Mouse (Mus musculus): Measurements from ENCODE around the gene Nosip. TPM values are rescaled to one million over a fixed set of nuclear protein-coding genes. Genes with fewer than 3 reads are reported as not detected.
A peak's percentile ranks its signal among the peaks of the same experiment; 100 is the strongest.

The Nosip gene
- polyA plus RNA-seq, 1 experiment from 2014 or later: 58.9 TPM

- ATAC-seq (replicated peaks; ENCODE audit: insufficient number of reproducible peaks, low FRiP score, low TSS enrichment): 0 out of 2 replicates have a peak, but pooled peaks have one; percentile 35
- no peak overlapping the region for H3K4me3 ChIP-seq (ENCODE audit: low read depth, low read length)
- peak overlapping the region; percentile 56; the same call in 1 of the 2 replicates for H3K9ac ChIP-seq (ENCODE audit: low read depth, low read length)
- 45% methylated on average over 4 of the region's 4 CpGs for WGBS (ENCODE audit: insufficient replicate concordance)
- H3K4me2 ChIP-seq: peak overlapping the region; percentile 22; the same call in 1 of the 2 replicates
- peaks cover 13% of the 10 kb centered on the region for H3K4me1 ChIP-seq (ENCODE audit: control insufficient read depth, insufficient read depth, low read length)
- peak overlapping the region; percentile 82 for H3K27ac ChIP-seq (ENCODE audit: low read depth, low read length)
- H3K27me3 ChIP-seq (ENCODE audit: control insufficient read depth, insufficient read depth, low read length): no peaks in the 10 kb centered on the region
- no peaks in the 10 kb centered on the region for H3K9me3 ChIP-seq (replicated peaks; ENCODE audit: control insufficient read depth, low read length)
- H3K36me3 ChIP-seq (ENCODE audit: control insufficient read depth, insufficient read depth, low read length): peaks cover 8% of the 10 kb centered on the region
These were observed 13.2 kb downstream of the Nosip start for GRCm38 (mm10) chr7:45075405-45075804.

DNA sequence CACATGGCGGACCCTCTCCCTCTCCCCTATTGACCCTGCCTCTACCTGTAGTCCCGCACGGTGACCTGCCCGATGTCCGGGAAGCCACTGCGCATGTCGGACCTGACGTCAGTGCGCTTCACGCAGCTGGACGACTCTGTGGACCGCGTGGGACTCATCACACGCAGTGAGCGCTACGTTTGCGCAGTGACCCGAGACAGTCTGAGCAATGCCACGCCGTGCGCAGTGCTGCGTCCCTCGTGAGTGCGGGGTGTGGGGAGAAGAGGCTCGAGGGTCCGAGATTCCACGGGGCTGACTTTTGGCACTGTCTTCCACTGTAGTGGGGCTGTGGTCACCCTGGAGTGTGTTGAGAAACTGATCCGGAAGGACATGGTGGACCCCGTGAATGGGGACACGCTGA, 14.3 kb downstream of the Nosip start:
- WGBS (ENCODE audit: insufficient replicate concordance): 85% methylated on average over 30 of the region's 30 CpGs
- no peak for ATAC-seq (replicated peaks; ENCODE audit: insufficient number of reproducible peaks, low FRiP score, low TSS enrichment)
- Histone ChIP-seq H3K27me3 (ENCODE audit: control insufficient read depth, insufficient read depth, low read length) (no peaks in the 10 kb centered on the region), H3K9me3 (replicated peaks; ENCODE audit: control insufficient read depth, low read length) (no peaks in the 10 kb centered on the region; the same call in 1 of the 2 replicates), H3K4me3 (ENCODE audit: low read depth, low read length) (no peak overlapping the region), H3K27ac (ENCODE audit: low read depth, low read length) (peak overlapping the region; percentile 82; the same call in 1 of the 2 replicates), H3K4me1 (ENCODE audit: control insufficient read depth, insufficient read depth, low read length) (peaks cover 13% of the 10 kb centered on the region), H3K9ac (ENCODE audit: low read depth, low read length) (no peak overlapping the region), H3K36me3 (ENCODE audit: control insufficient read depth, insufficient read depth, low read length) (peaks cover 8% of the 10 kb centered on the region), H3K4me2 (no peak overlapping the region)

GRCm38 (mm10) chr7:45077322-45077721, 15.1 kb downstream of the Nosip start:
- Histone ChIP-seq H3K27ac (ENCODE audit: low read depth, low read length) (no peak overlapping the region), H3K9ac (ENCODE audit: low read depth, low read length) (no peak overlapping the region), H3K9me3 (replicated peaks; ENCODE audit: control insufficient read depth, low read length) (no peaks in the 10 kb centered on the region; the same call in 1 of the 2 replicates), H3K4me1 (ENCODE audit: control insufficient read depth, insufficient read depth, low read length) (peaks cover 13% of the 10 kb centered on the region), H3K4me3 (ENCODE audit: low read depth, low read length) (no peak overlapping the region), H3K4me2 (no peak overlapping the region), H3K27me3 (ENCODE audit: control insufficient read depth, insufficient read depth, low read length) (no peaks in the 10 kb centered on the region), H3K36me3 (ENCODE audit: control insufficient read depth, insufficient read depth, low read length) (peaks cover 8% of the 10 kb centered on the region)
- no peak for ATAC-seq (replicated peaks; ENCODE audit: insufficient number of reproducible peaks, low FRiP score, low TSS enrichment)
- 90% methylated on average over 14 of the region's 14 CpGs for WGBS (ENCODE audit: insufficient replicate concordance)

DNA sequence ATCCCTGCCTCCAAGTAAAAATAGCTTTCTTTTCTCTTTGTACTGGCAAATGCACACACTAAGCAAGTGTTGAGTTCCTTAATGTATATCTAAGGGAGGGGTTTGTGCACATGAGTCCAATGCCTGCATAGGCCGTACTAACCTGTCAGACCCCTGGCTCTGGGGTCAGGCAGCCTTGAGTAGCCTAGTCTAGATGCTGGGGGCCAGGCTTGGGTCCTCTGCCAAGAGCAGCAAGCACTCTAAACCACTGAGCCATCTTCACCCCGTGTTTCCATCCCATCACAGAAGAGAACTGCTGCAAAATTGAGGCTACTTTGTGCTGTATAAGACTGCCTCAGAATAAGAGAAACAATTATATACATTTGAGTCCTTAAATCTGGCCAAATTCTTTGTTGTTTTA, 15.6 kb downstream of the Nosip start:
- WGBS (ENCODE audit: insufficient replicate concordance): 91% methylated on average over 2 of the region's 2 CpGs
- no peak overlapping the region for H3K4me2 ChIP-seq
- no peaks in the 10 kb centered on the region; the same call in 1 of the 2 replicates for H3K9me3 ChIP-seq (replicated peaks; ENCODE audit: control insufficient read depth, low read length)
- ATAC-seq (replicated peaks; ENCODE audit: insufficient number of reproducible peaks, low FRiP score, low TSS enrichment): no peak
- H3K9ac ChIP-seq (ENCODE audit: low read depth, low read length): no peak overlapping the region
- no peaks in the 10 kb centered on the region for H3K27me3 ChIP-seq (ENCODE audit: control insufficient read depth, insufficient read depth, low read length)
- no peak overlapping the region for H3K27ac ChIP-seq (ENCODE audit: low read depth, low read length)
- H3K4me1 ChIP-seq (ENCODE audit: control insufficient read depth, insufficient read depth, low read length): peaks cover 13% of the 10 kb centered on the region
- H3K36me3 ChIP-seq (ENCODE audit: control insufficient read depth, insufficient read depth, low read length): peaks cover 9% of the 10 kb centered on the region
- H3K4me3 ChIP-seq (ENCODE audit: low read depth, low read length): no peak overlapping the region

DNA sequence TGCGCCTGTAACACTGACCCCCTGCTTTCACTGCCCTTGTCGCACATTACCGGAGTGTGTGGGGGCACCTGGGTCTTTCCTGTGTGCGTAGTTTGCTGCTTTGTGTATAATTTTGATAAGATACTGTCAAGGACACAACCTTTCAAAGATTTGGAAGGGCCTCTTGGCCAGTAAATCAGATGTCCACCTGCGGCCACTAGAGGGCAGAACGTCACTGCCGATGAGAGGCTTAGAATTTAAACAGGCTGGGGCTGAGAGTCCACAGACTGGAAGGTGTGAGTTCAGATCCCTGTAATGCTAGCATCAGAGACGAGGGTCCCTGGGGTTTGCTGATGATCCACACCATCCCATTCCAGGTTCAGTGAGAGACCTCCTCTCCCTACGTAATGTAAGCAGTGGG, 16.3 kb downstream of the Nosip start:
- no peak for ATAC-seq (replicated peaks; ENCODE audit: insufficient number of reproducible peaks, low FRiP score, low TSS enrichment)
- Histone ChIP-seq H3K4me3 (ENCODE audit: low read depth, low read length) (no peak overlapping the region), H3K4me2 (no peak overlapping the region), H3K27me3 (ENCODE audit: control insufficient read depth, insufficient read depth, low read length) (no peaks in the 10 kb centered on the region), H3K27ac (ENCODE audit: low read depth, low read length) (no peak overlapping the region), H3K4me1 (ENCODE audit: control insufficient read depth, insufficient read depth, low read length) (peaks cover 13% of the 10 kb centered on the region), H3K9ac (ENCODE audit: low read depth, low read length) (no peak overlapping the region), H3K9me3 (replicated peaks; ENCODE audit: control insufficient read depth, low read length) (no peaks in the 10 kb centered on the region; the same call in 1 of the 2 replicates), H3K36me3 (ENCODE audit: control insufficient read depth, insufficient read depth, low read length) (peaks cover 16% of the 10 kb centered on the region)
- WGBS (ENCODE audit: insufficient replicate concordance): 31% methylated on average over 9 of the region's 9 CpGs

DNA sequence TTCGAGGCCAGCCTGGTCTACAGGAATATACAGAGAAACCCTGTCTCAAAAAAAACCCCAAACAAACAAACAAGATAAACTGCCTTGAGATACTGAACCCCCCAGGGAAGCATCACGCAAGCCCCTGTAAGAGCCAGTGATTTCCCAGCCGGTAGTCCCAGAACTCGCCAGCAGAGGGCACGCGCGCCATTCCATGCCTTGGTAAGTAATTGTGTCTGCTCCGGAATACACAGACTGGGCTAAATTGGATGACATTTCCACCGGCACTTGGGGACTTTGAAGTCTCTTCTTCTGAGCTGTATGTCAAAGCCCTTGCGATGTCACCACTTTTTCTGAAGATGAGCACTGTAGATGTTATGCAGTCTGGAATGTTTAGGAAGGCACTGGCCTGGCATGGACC, 17.6 kb downstream of the Nosip start:
- Histone ChIP-seq H3K9me3 (replicated peaks; ENCODE audit: control insufficient read depth, low read length) (no peaks in the 10 kb centered on the region; the same call in 1 of the 2 replicates), H3K27me3 (ENCODE audit: control insufficient read depth, insufficient read depth, low read length) (no peaks in the 10 kb centered on the region), H3K9ac (ENCODE audit: low read depth, low read length) (no peak overlapping the region), H3K4me1 (ENCODE audit: control insufficient read depth, insufficient read depth, low read length) (peaks cover 12% of the 10 kb centered on the region), H3K36me3 (ENCODE audit: control insufficient read depth, insufficient read depth, low read length) (peaks cover 20% of the 10 kb centered on the region), H3K4me2 (no peak overlapping the region), H3K4me3 (ENCODE audit: low read depth, low read length) (no peak overlapping the region), H3K27ac (ENCODE audit: low read depth, low read length) (no peak overlapping the region)
- ATAC-seq (replicated peaks; ENCODE audit: insufficient number of reproducible peaks, low FRiP score, low TSS enrichment): no peak
- WGBS (ENCODE audit: insufficient replicate concordance): under 1% methylated on average over 10 of the region's 10 CpGs

DNA sequence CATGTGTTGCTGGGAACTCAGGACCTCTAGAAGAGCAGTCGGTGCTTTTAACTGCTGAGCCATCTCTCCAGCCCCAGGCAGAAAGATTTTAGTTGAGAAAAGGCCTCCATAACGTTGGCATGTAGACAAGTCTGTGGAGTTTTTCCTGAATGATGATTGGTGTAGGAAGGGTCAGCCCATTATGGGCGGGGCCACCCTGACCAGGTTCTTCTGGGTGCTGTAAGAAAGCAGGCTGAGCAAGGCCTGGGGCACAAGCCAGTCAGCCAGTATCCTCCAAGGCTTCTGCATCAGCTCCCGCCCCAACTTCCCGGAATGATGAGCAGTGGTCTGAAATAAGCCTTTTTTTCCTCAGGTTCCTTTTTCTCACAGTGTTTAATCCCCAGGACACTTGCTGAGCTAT, 18.8 kb downstream of the Nosip start:
- WGBS (ENCODE audit: insufficient replicate concordance): 51% methylated on average over 5 of the region's 5 CpGs
- Histone ChIP-seq H3K9ac (ENCODE audit: low read depth, low read length) (no peak overlapping the region), H3K4me3 (ENCODE audit: low read depth, low read length) (no peak overlapping the region), H3K36me3 (ENCODE audit: control insufficient read depth, insufficient read depth, low read length) (peaks cover 27% of the 10 kb centered on the region), H3K4me2 (no peak overlapping the region), H3K4me1 (ENCODE audit: control insufficient read depth, insufficient read depth, low read length) (no peaks in the 10 kb centered on the region; the same call in 1 of the 2 replicates), H3K9me3 (replicated peaks; ENCODE audit: control insufficient read depth, low read length) (no peaks in the 10 kb centered on the region; the same call in 1 of the 2 replicates), H3K27me3 (ENCODE audit: control insufficient read depth, insufficient read depth, low read length) (no peaks in the 10 kb centered on the region), H3K27ac (ENCODE audit: low read depth, low read length) (no peak overlapping the region)
- ATAC-seq (replicated peaks; ENCODE audit: insufficient number of reproducible peaks, low FRiP score, low TSS enrichment): no peak

- Histone ChIP-seq H3K4me3 (ENCODE audit: low read depth, low read length) (no peak overlapping the region), H3K9me3 (replicated peaks; ENCODE audit: control insufficient read depth, low read length) (no peaks in the 10 kb centered on the region; the same call in 1 of the 2 replicates), H3K27me3 (ENCODE audit: control insufficient read depth, insufficient read depth, low read length) (no peaks in the 10 kb centered on the region), H3K9ac (ENCODE audit: low read depth, low read length) (no peak overlapping the region), H3K27ac (ENCODE audit: low read depth, low read length) (no peak overlapping the region), H3K4me1 (ENCODE audit: control insufficient read depth, insufficient read depth, low read length) (no peaks in the 10 kb centered on the region), H3K36me3 (ENCODE audit: control insufficient read depth, insufficient read depth, low read length) (peaks cover 37% of the 10 kb centered on the region), H3K4me2 (peak overlapping the region; percentile 12; the same call in 1 of the 2 replicates)
- no peak for ATAC-seq (replicated peaks; ENCODE audit: insufficient number of reproducible peaks, low FRiP score, low TSS enrichment)
- 59% methylated on average over 25 of the region's 25 CpGs for WGBS (ENCODE audit: insufficient replicate concordance)
These were observed 20.4 kb downstream of the Nosip start for GRCm38 (mm10) chr7:45082401-45083299.
